Mouse (Mus musculus) CH12.LX (cell line): ENCODE measurements around the gene Tmem206.

ENCODE experiments used
- CTCF ChIP-seq, 2 experiments: IDR thresholded peaks in 1 of 2; conservative IDR thresholded peaks in 1 of 2; 2 replicates each; pipeline ENCODE4 v1.5.1; 2011 to 2012; ENCODE audit warnings: low read depth in 2 of 2, low read length in 2 of 2, improper control_type of control experiment in 1 of 2, inconsistent platforms in 1 of 2, mild to moderate bottlenecking in 1 of 2, moderate library complexity in 1 of 2
- MAX ChIP-seq: IDR thresholded peaks from 2 replicates; pipeline ENCODE4 v1.6.1; 2011; ENCODE audit warnings: low read length, improper control_type of control experiment
- MEF2A ChIP-seq: IDR thresholded peaks from 2 replicates; pipeline ENCODE4 v1.6.1; 2014; ENCODE audit warnings: low read depth, mild to moderate bottlenecking, inconsistent platforms, low read length, improper control_type of control experiment, borderline replicate concordance
- MXI1 ChIP-seq: IDR thresholded peaks from 2 replicates; pipeline ENCODE4 v1.6.1; 2011; ENCODE audit warnings: mild to moderate bottlenecking, low read depth, low read length, improper control_type of control experiment
- MYC ChIP-seq: IDR thresholded peaks from 2 replicates; pipeline ENCODE4 v1.6.1; 2011; ENCODE audit warnings: low read depth, mild to moderate bottlenecking, improper control_type of control experiment, low read length
- RCOR1 ChIP-seq: conservative IDR thresholded peaks from 2 replicates; pipeline ENCODE4 v1.6.1; 2012; ENCODE audit warnings: low read depth, mild to moderate bottlenecking, inconsistent platforms, low read length, improper control_type of control experiment
- TBP ChIP-seq: conservative IDR thresholded peaks from 2 replicates; pipeline ENCODE4 v1.6.1; 2011; ENCODE audit warnings: low read depth, low read length, improper control_type of control experiment
- ZNF384 ChIP-seq: IDR thresholded peaks from 2 replicates; pipeline ENCODE4 v1.6.1; 2012; ENCODE audit warnings: low read depth, low read length, improper control_type of control experiment, inconsistent platforms

- TF ChIP-seq RCOR1 = no peak
- TF ChIP-seq ZNF384 = peak; percentile 78
- no peak for TF ChIP-seq MAX
- 0 out of 4 replicates have a peak, but pooled peaks of 1 of the 2 experiments have one; percentile 13 for TF ChIP-seq CTCF (conservative IDR thresholded peaks at IDR 0.05 in 1 of 2, IDR thresholded peaks at IDR 0.05 in 1 of 2; ENCODE audit: low read depth in 2 of 2, low read length in 2 of 2)
- no peak for TF ChIP-seq TBP
- TF ChIP-seq MEF2A = no peak
- no peak for TF ChIP-seq MXI1
- no peak for TF ChIP-seq MYC
These were observed 67.8 kb downstream of the Tmem206 start for GRCm38 (mm10) chr1:191393536-191393935.
